Mouse (Mus musculus) duodenum, adult 2 months (tissue): ENCODE results near the gene Magee1. TPM values are rescaled to one million over a fixed set of nuclear protein-coding genes. Genes with fewer than 3 reads are reported as not detected.

Experiments
- polyA plus RNA-seq: library from polyadenylated mRNA; depleted of rRNA; stranded (reverse); fragments of >200 nt; gene quantifications from 2 replicates; pipeline ENCODE4 v1.2.3, GENCODE M21; 2012; ENCODE audit warnings: low replicate concordance; rRNA removed

Gene Magee1
- 1.4 and 3.0 TPM in 2 replicates for polyA plus RNA-seq

DNA sequence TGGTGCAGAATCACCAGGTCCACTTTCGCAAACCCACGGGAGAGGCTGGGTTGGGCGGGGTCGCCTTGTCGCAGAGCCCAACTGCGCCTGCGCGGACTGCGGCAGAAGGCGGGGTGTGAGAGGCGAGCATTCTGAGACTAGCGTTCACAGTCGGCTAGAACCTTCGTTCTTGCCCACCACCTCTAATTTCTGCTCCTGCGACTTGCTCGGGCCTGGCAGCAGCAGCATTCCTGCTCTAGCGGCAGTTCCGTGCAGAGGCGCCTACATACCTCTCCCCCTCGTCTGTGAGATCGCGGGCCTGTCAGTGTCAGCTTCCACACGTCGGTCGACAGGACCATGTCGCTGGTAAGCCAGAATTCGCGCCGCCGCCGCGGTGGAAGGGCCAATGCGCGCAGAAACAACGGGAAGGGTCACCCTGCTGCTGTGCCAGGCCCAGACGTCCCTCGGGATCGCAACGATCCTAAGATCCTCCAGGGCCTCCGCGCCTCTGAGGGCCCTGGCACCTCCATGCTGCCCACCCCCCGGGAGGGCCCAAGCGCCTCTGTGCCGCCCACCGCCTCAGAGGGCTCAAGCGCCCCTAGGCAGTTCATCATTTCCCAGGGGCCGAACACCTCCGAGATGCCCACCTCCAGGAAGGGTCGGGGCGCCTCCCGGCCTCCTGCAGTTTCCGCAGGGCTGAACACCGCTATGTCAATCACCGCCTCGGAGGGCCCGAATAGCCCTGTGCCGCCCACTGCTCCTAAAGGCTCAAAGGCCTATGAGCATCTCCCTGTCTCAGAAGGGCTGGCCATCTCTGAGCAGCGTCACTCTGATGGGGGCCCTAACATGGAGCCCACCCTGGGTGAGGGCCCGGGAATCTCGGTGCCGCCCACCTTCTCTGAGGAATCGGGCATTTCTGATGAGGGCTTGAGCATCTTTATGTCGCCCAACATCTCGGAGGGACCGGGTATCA lies at the start of gene Magee1:
TSS of gene Magee1 (plus strand) at position 104 of the 952 bp plus-strand sequence.

DNA sequence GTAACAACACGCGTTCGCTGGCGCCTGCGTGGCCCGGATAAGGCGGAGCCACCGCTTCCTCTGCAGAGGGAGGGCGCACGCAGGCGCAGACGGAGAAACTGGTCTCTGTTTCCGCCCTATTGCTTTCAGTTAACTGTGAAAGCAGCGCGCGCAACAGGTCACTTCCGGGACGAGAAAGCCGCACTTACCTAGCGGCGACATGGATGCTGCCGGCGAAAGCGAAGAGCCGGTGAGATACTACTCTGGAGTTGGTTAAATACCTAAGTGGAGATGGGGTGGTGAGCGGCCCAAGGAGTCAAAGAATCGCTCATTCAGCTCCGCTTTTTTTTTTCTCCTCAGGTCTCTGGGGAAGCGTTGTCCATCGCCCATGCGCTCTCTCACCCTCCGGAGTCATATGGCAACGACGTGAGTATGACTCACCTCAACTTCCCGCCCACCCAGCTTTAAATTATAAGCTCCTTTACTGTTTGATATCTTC lies 40.5 kb upstream of the Magee1 start, which contains the start of gene Pbdc1:
TSS of gene Pbdc1 (plus strand) at position 142 of the 478 bp plus-strand sequence.

Other genes starting within 250 kb of the Magee1 start
- 1.6 and 3.4 TPM in 2 replicates for gene Pbdc1, start 40.6 kb upstream of the Magee1 start, polyA plus RNA-seq